Mouse (Mus musculus): ENCODE measurements around the gene 1700019D03Rik. TPM values are rescaled to one million over a fixed set of nuclear protein-coding genes. Genes with fewer than 3 reads are reported as not detected.
A peak's percentile ranks its signal among the peaks of the same experiment; 100 is the strongest.
"Not testable (repeated sequence)": the region's sequence is repeated elsewhere in the genome, so short reads cannot be mapped to it uniquely, and the experiment has no call there.

Gene 1700019D03Rik
- total RNA-seq, 1 experiment from 2014 or later, result 0.81 TPM

- no peak for ATAC-seq (ENCODE audit: extremely low read depth, insufficient number of reproducible peaks, low FRiP score, poor library complexity, severe bottlenecking)
Measured at GRCm38 (mm10) chr1:52960191-52960590, 59.8 kb downstream of the 1700019D03Rik start.

GRCm38 (mm10) chr1:52956746-52957145 is 63.2 kb downstream of the 1700019D03Rik start:
- no peak for ATAC-seq (ENCODE audit: extremely low read depth, insufficient number of reproducible peaks, low FRiP score, poor library complexity, severe bottlenecking)

GRCm38 (mm10) chr1:52955102-52955501 is 64.9 kb downstream of the 1700019D03Rik start:
- no peak for ATAC-seq (ENCODE audit: extremely low read depth, insufficient number of reproducible peaks, low FRiP score, poor library complexity, severe bottlenecking)

DNA sequence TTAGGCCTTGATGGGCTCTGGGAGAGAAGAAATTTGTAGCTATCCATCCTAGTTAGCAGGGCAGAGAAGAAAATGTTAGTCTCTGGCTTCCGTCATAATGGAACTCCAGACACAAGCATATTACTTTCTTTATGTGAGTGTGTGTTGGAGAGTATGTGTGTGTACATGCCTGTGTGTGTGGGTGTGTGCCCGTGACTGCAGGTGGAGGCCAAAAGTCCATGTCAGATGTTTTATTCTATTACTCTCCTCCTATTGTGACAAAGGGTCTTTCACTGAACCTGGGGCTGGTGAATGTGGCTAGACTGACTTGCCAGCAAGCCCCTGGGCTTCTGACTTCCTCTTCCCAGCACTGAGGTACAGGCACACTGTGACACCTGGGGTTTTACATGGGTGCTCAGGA is 65.5 kb downstream of the 1700019D03Rik start:
- no peak for ATAC-seq (ENCODE audit: extremely low read depth, insufficient number of reproducible peaks, low FRiP score, poor library complexity, severe bottlenecking)

DNA sequence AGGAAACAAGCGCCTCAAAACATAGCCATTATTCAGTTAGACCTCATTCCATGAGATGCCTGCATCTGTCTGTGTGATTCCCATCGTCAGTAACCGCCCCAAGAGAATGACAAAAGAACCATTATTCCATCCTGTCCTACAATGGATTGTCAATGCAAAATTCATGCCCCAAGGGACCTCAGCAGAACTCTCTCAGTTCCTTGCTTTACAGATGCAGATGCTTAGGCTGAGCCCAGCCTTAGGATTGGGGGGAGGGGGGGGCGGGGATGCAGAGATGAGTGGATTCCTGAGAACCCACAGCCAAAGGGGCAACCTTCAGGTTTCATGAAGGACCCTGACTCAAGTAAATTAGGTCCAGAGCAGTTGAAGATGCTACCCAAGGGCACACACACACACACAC is 66.4 kb downstream of the 1700019D03Rik start:
- no peak for ATAC-seq (ENCODE audit: extremely low read depth, insufficient number of reproducible peaks, low FRiP score, poor library complexity, severe bottlenecking)

GRCm38 (mm10) chr1:52952551-52953397 is 67.2 kb downstream of the 1700019D03Rik start:
- ATAC-seq (ENCODE audit: extremely low read depth, insufficient number of reproducible peaks, low FRiP score, poor library complexity, severe bottlenecking), result peak; percentile 28; the same call in 1 of the 2 replicates

DNA sequence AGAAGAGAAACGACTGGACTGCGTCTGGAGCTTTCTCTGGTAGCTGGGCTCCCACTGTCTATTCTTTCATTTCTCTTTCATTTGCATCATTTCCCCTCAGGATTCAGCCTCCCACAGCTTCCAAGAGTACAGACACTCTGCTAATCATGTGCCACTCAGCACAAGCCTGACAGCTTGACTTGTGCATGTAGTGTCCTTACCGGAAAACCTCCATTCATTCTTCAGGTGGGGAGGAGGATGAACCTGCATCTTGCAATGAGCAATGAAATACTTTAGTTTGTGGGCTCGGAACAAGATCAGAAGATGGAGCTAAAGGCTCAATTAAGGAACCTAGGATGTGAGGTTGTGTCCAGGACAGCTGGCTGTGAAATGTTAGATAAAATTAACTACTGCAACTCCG is 67.8 kb downstream of the 1700019D03Rik start:
- ATAC-seq (ENCODE audit: extremely low read depth, insufficient number of reproducible peaks, low FRiP score, poor library complexity, severe bottlenecking), result no peak

GRCm38 (mm10) chr1:52951146-52951868 is 68.7 kb downstream of the 1700019D03Rik start:
- no peak for ATAC-seq (ENCODE audit: extremely low read depth, insufficient number of reproducible peaks, low FRiP score, poor library complexity, severe bottlenecking)

- no peak for ATAC-seq (ENCODE audit: extremely low read depth, insufficient number of reproducible peaks, low FRiP score, poor library complexity, severe bottlenecking)
Measured at GRCm38 (mm10) chr1:52947895-52948294, 72.1 kb downstream of the 1700019D03Rik start.

- ATAC-seq (ENCODE audit: extremely low read depth, insufficient number of reproducible peaks, low FRiP score, poor library complexity, severe bottlenecking), result no peak
Measured at GRCm38 (mm10) chr1:52939021-52939420, 81.0 kb downstream of the 1700019D03Rik start.

DNA sequence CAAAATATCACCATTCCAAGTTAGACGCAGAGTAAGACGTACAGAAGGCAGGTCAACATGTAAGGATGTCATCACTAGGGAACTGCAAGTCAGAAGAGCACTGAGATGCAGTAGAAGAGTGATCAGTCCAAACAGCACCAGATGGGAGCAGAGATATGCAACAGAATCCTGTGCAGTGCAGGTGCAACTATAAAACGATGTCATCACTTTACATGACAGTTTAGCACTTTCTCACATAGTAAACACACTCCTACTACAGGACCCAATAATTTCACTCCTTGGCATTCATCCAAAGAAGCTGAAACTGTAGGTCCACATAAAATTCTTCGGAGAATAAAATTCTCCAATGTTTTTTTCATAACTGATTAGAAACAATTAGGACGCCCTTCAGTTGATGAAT is 85.5 kb downstream of the 1700019D03Rik start:
- ATAC-seq (ENCODE audit: extremely low read depth, insufficient number of reproducible peaks, low FRiP score, poor library complexity, severe bottlenecking), result no peak

- not testable (repeated sequence) for ATAC-seq (ENCODE audit: extremely low read depth, insufficient number of reproducible peaks, low FRiP score, poor library complexity, severe bottlenecking)
Measured at GRCm38 (mm10) chr1:52924482-52924881, 95.5 kb downstream of the 1700019D03Rik start.

DNA sequence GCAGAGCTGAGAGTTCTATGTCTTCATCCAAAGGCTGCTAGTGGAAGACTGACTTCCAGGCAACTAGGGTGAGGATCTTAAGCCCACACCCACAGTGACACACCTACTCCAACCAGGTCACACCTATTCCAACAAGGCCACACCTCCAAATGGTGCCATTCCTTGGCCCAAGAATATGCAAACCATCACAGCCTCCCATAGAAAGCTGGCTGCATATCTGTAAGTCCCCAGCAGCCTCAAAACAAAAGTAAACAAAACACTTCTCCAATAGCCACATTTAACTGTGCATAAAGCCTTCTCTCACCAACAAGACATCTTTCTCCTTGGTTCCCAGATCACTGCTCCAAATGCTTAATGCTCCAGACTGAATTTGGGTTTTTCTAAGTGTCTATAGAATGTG is 101.1 kb downstream of the 1700019D03Rik start:
- not testable (repeated sequence) for ATAC-seq (ENCODE audit: extremely low read depth, insufficient number of reproducible peaks, low FRiP score, poor library complexity, severe bottlenecking)

GRCm38 (mm10) chr1:52916655-52917054 is 103.3 kb downstream of the 1700019D03Rik start:
- no peak for ATAC-seq (ENCODE audit: extremely low read depth, insufficient number of reproducible peaks, low FRiP score, poor library complexity, severe bottlenecking)

GRCm38 (mm10) chr1:52909783-52910182 is 110.2 kb downstream of the 1700019D03Rik start:
- no peak for ATAC-seq (ENCODE audit: extremely low read depth, insufficient number of reproducible peaks, low FRiP score, poor library complexity, severe bottlenecking)

GRCm38 (mm10) chr1:52884208-52884607 is 135.8 kb downstream of the 1700019D03Rik start:
- no peak for ATAC-seq (ENCODE audit: extremely low read depth, insufficient number of reproducible peaks, low FRiP score, poor library complexity, severe bottlenecking)
